Mouse (Mus musculus) C2C12 (cell line): Measurements from ENCODE around the gene Arid2. TPM values are rescaled to one million over a fixed set of nuclear protein-coding genes. Genes with fewer than 3 reads are reported as not detected.
A peak's percentile ranks its signal among the peaks of the same experiment; 100 is the strongest.

Experiments used
- H3K27me3 ChIP-seq: one replicate; pipeline ENCODE4 v1.6.1; 2011; ENCODE audit not compliant: control insufficient read depth, insufficient read depth, insufficient read length
- H3K36me3 ChIP-seq: one replicate; pipeline ENCODE4 v1.6.1; 2011; ENCODE audit not compliant: control insufficient read depth, insufficient read depth
- H3K4me3 ChIP-seq: one replicate; pipeline ENCODE4 v1.5.1; 2011; ENCODE audit warnings: mild to moderate bottlenecking, control low read depth; ENCODE audit not compliant: poor library complexity, insufficient read depth, severe bottlenecking
- H3K79me2 ChIP-seq: one replicate; pipeline ENCODE4 v1.6.1; 2011; ENCODE audit not compliant: control insufficient read depth, insufficient read depth
- H3K79me3 ChIP-seq: one replicate; pipeline ENCODE4 v1.6.1; 2011; ENCODE audit warnings: low read depth, control low read depth
- H3ac ChIP-seq: one replicate; pipeline ENCODE3; 2011; ENCODE audit warnings: low read depth; ENCODE audit not compliant: control insufficient read depth, insufficient read length
- CEBPB ChIP-seq: IDR thresholded peaks from one replicate; pipeline ENCODE4 v1.6.1; 2011; ENCODE audit warnings: low read depth, mild to moderate bottlenecking, control low read depth, moderate library complexity
- CTCF ChIP-seq: IDR thresholded peaks from one replicate; pipeline ENCODE4 v1.5.1; 2011; ENCODE audit not compliant: control insufficient read depth, insufficient read depth, insufficient read length
- FOSL1 ChIP-seq: IDR thresholded peaks from one replicate; pipeline ENCODE4 v1.8.0; 2011; ENCODE audit warnings: mild to moderate bottlenecking, low read length; ENCODE audit not compliant: poor library complexity, insufficient read depth, severe bottlenecking
- MAX ChIP-seq: IDR thresholded peaks from one replicate; pipeline ENCODE4 v1.6.1; 2011; ENCODE audit warnings: mild to moderate bottlenecking, control low read depth
- MYOD1 ChIP-seq: IDR thresholded peaks from one replicate; pipeline ENCODE4 v1.6.1; 2011; ENCODE audit warnings: low read depth; ENCODE audit not compliant: control insufficient read depth, insufficient read length
- MYOG ChIP-seq: IDR thresholded peaks from one replicate; pipeline ENCODE4 v1.6.1; 2011; ENCODE audit not compliant: control insufficient read depth, insufficient read length; ENCODE audit errors: extremely low read depth
- USF1 ChIP-seq: IDR thresholded peaks from one replicate; pipeline ENCODE4 v1.6.1; 2011; ENCODE audit warnings: low read depth, mild to moderate bottlenecking, control low read depth, moderate library complexity
- polyA plus RNA-seq: library from polyadenylated mRNA; unstranded; fragments of >200 nt; fragmentation: generic; extraction: Trizol; gene quantifications from one replicate; pipeline ENCODE4 v1.2.1, GENCODE M21; 2012; ENCODE audit warnings: missing spikeins

Arid2 gene
- polyA plus RNA-seq, 1 experiment: 10.6 TPM

DNA sequence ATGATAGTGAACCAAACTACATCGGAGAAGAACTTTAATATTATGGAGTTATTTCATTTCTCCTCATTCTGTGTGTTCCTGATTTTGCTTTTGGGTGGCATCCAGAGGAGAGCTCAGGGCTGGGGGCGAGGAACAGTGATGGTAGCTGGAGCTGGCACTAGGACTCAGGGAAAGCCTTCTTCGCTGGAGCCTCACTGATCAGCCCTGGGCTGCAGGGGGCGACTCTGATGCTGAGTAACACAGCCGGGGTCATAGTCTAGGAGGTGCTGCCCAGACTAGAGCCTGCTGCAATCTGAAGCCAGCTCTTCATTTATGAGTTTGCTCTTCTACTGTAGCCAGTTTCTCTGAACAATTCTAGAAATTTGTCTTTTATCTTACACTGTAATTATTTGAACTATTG lies 85.8 kb downstream of the Arid2 start:
- H3K4me3 ChIP-seq: no peak overlapping the region
- peaks cover 81% of the 10 kb centered on the region for H3K36me3 ChIP-seq
- peaks cover 10% of the 10 kb centered on the region for H3K79me2 ChIP-seq
- H3K27me3 ChIP-seq: no peaks in the 10 kb centered on the region
- no peak for TF ChIP-seq USF1
- TF ChIP-seq CTCF: peak; percentile 4
- TF ChIP-seq CEBPB: no peak
- no peak overlapping the region for H3ac ChIP-seq
- no peaks in the 10 kb centered on the region for H3K79me3 ChIP-seq

DNA sequence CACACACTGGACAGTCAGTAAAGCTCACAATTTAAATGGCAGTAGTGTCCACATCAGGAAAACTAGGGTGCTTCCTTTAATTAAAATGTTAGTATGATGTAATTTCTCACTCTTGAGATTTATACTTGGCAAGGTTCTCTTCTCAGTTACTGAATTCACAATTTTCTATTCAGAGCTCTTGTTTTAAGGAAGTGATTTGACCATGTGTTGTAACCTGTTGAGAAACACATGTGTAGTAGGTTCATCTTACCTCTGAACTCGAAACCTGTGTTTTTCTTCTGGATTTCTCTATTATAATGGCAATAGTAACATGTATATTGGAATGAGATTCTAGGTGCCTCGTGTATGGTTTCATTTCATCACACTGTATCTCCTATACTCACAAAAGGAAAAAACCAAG lies 88.9 kb downstream of the Arid2 start:
- Histone ChIP-seq H3K79me2 (peaks cover 10% of the 10 kb centered on the region), H3ac (no peak overlapping the region), H3K79me3 (no peaks in the 10 kb centered on the region), H3K27me3 (no peaks in the 10 kb centered on the region), H3K4me3 (no peak overlapping the region), H3K36me3 (peaks cover 76% of the 10 kb centered on the region)
- no peak for TF ChIP-seq FOSL1
- TF ChIP-seq MYOG: no peak
- no peak for TF ChIP-seq MYOD1
- TF ChIP-seq USF1: no peak
- no peak for TF ChIP-seq MAX
- TF ChIP-seq CTCF: no peak
- no peak for TF ChIP-seq CEBPB

DNA sequence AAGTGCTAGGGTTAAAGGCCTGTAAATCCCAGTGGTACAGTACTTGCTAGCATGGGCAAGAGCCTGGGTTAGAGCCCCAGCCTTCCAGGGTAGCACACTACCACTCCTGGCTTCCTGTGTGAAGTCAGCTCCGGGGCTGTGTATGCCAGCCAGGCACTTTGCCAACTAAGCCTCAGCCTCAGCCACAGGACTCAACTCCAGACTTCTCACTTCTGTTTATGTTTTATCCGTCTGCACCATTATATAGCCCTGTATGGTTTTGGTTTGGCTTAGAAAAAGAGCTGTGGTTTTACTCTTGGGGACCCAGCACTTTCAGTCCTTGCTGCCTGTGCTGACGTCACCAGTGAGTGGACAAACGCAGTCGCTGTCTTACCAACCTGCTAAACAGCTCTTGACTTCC lies 89.9 kb downstream of the Arid2 start:
- no peak overlapping the region for H3K4me3 ChIP-seq
- no peaks in the 10 kb centered on the region for H3K79me3 ChIP-seq
- H3K79me2 ChIP-seq: peaks cover 10% of the 10 kb centered on the region
- H3ac ChIP-seq: no peak overlapping the region
- no peaks in the 10 kb centered on the region for H3K27me3 ChIP-seq
- TF ChIP-seq USF1: no peak
- TF ChIP-seq FOSL1: no peak
- no peak for TF ChIP-seq CTCF
- no peak for TF ChIP-seq MYOD1
- no peak for TF ChIP-seq MYOG
- TF ChIP-seq CEBPB: no peak
- peaks cover 72% of the 10 kb centered on the region for H3K36me3 ChIP-seq

DNA sequence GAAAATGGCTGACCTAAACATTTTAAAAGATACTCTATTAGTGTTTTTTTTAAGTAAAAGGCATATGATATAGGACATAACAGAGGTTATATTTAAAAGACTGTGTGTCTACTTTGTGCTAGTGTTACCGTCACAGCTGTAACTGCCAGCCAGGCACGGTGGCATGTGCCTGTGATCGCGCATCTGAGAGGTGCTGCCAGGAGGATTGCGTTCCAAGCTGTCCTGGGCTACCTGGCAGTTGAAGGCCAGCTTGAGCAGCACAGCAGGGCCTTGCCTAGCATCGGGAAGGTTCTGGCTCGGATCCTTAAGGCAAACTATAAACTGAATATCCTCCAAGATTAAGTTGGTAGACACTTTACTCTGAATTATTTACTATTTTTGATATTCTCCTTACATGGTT lies 90.4 kb downstream of the Arid2 start:
- no peaks in the 10 kb centered on the region for H3K27me3 ChIP-seq
- H3K79me2 ChIP-seq: peaks cover 10% of the 10 kb centered on the region
- no peaks in the 10 kb centered on the region for H3K79me3 ChIP-seq
- H3ac ChIP-seq: peak overlapping the region; percentile 2
- H3K4me3 ChIP-seq: no peak overlapping the region
- TF ChIP-seq MYOD1 (no peak), FOSL1 (no peak), MAX (no peak), USF1 (no peak), CTCF (no peak), CEBPB (no peak), MYOG (no peak)
- peaks cover 72% of the 10 kb centered on the region for H3K36me3 ChIP-seq

DNA sequence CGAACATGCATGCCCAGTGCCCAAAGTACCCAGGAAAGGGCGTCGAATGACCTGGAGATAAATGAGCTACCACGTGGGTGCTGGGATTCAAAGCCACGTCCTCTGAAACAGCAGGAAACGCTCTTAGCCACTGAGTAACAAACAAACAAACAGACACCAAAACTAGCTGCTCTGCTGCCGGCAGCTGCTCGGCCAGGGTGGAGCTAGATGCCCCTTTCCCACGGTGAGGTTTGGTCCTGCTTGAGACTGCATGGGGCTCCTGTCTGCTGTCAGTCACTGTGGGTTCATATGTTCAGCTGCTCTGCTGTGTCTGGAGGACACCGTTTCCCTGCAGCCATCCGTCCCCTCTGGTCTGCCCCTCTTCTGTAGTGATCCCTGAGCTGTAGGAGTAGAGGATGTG lies 94.9 kb downstream of the Arid2 start:
- H3K36me3 ChIP-seq: peaks cover 66% of the 10 kb centered on the region
- H3K27me3 ChIP-seq: no peaks in the 10 kb centered on the region
- H3K4me3 ChIP-seq: no peak overlapping the region
- no peak overlapping the region for H3ac ChIP-seq
- TF ChIP-seq MAX (no peak), USF1 (no peak), MYOG (no peak), MYOD1 (no peak), FOSL1 (no peak), CTCF (no peak), CEBPB (no peak)
- no peaks in the 10 kb centered on the region for H3K79me2 ChIP-seq
- no peaks in the 10 kb centered on the region for H3K79me3 ChIP-seq

DNA sequence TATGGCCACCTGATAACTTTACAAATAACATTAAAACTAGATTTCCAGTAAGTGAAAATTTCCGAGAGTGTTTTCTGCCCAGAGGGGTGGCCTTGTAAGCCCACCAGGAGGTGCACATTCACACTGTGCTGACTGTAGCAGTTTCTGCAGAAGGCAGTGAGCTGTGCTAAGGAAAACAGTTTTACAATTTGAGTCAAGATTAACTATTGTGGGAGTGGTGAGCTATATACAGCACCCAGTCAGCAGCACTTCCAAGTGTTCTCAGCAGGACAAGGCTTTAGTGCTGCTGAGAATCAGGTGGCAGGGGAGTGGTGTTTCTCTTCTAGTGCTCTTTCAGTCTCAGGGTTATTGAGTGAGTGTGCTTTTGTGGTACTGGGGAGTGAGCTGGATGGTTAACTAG lies 101.2 kb downstream of the Arid2 start:
- Histone ChIP-seq H3K36me3 (peaks cover 52% of the 10 kb centered on the region), H3K79me3 (no peaks in the 10 kb centered on the region), H3K27me3 (no peaks in the 10 kb centered on the region), H3ac (no peak overlapping the region), H3K4me3 (no peak overlapping the region), H3K79me2 (no peaks in the 10 kb centered on the region)
- no peak for TF ChIP-seq CTCF
- TF ChIP-seq CEBPB: no peak
- TF ChIP-seq USF1: no peak
- TF ChIP-seq MYOD1: no peak
- TF ChIP-seq FOSL1: no peak
